Mouse (Mus musculus) embryo, embryonic 11 days (tissue): ENCODE measurements around the gene Lgals1.
A peak's percentile ranks its signal among the peaks of the same experiment; 100 is the strongest.
"Not testable (repeated sequence)": the region's sequence is repeated elsewhere in the genome, so short reads cannot be mapped to it uniquely, and the experiment has no call there.

Source experiments
- DNase-seq: peaks from one replicate; pipeline ENCODE4 v3.0.0-alpha.2; 2015

Gene Lgals1

DNA sequence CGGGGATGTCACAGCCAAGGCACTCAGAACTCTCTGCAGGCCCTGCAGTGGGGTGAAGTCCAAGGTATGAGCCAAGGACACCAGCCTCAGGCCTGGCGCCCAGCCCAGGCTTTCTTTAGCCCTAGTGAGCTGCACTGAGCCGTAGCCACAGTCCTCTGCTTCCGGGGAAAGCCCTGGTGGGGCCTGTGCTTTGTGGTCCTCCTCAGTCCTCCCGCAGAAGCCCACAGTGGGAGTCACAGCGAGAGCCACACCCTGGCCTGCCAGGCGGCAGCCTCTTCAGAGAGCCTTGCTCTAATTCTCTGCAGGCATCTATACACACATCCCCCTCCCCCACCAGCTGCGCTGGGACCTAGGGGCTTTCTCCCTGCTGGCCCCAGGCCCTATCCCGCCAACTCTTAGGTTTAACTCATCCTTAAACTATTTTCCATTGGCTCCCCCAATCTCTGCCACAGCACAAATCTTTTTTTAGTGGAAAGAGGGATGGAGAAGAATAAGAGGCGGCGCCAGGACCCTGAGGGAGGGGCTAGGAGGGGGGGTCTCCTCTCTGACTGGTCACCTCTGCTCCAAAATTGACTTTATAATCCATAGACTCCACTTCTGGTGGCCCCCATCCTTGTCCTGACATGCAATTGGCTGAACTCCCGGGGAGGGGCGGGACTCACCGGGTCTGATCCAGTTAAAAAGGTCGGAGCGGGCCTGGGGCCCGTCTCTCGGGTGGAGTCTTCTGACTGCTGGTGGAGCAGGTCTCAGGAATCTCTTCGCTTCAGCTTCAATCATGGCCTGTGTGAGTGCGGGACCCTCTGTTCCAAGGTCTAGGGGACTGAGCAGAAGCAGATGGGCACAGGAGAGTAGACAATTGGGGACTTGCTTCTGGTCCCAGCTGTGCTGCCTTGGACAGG is at the start of gene Lgals1:
Lgals1 (plus strand) TSS at position 705 of the 899 bp plus-strand sequence.
- peak; percentile 89 for DNase-seq

DNA sequence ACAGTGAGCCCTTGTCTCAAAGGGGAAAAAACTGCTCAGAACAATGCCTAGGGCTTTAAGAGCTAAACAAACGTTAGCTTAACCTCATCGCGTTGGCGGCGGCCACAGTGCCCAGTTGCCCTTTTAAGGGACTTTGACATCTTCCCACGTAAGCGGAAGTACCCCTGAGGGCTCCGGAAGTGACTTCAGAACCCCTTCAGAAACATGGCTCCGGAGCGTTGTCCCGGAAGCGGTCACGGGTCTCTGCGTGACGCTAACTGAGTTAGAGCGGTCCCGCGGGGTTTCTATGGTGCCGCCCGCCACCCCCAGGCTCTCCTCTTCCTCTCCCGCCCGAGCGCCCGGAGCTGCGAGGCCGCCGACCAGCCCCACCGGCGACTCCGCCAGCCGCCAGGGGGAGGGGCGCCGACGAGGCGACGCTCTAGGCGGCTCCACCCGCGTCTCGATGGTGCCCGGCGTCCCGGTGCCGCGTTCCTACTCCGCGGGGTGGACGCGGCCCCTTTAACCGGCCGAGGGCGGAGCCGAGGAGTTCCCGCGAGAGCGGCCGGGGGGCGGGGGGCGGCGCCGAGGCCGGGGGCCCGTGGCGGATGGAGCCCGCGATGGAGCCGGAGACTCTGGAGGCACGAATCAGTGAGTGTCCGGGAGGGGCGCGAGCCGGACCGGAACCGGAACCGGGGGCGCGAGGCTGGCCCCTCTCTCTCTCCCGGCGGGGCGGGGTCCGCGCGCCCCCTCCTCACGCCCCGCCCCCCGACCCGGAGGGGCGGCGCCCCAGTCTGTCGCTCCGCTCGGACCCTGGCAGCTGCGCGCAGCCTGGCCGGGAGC is 49.3 kb upstream of the Lgals1 start, which contains the start of gene Gga1:
Gga1 (plus strand) TSS at position 200 of the 819 bp plus-strand sequence.
- peak; percentile 98 for DNase-seq

DNA sequence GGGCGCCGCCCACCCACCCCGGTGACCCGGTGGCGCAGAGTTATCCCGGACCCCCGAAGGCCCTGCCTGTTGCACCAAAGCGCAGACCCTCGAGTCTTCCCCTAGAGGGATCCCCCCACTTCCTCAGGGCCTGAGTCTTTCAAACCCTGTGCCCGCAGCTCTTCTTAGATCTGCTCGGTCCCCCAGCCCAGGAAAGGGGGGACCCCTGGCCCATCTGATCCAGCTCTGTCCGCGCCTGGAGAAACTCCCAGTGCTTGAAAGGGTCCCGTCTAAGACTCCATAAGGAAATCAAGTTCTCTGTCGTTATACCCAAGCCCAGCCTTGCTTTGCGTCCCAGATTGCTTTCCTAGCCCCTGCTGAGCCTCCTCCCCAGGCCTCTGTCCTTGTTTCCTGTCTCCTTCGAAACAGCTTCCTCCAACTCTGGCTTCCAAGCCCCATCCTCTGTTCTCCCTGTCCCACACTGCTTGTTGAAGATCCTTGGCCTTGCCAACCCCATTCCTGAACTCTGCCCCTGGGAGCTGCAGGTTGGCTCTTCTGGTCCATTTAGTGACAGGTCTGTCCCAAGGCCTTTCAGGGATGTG is 48.6 kb upstream of the Lgals1 start:
- DNase-seq, result no peak

DNA sequence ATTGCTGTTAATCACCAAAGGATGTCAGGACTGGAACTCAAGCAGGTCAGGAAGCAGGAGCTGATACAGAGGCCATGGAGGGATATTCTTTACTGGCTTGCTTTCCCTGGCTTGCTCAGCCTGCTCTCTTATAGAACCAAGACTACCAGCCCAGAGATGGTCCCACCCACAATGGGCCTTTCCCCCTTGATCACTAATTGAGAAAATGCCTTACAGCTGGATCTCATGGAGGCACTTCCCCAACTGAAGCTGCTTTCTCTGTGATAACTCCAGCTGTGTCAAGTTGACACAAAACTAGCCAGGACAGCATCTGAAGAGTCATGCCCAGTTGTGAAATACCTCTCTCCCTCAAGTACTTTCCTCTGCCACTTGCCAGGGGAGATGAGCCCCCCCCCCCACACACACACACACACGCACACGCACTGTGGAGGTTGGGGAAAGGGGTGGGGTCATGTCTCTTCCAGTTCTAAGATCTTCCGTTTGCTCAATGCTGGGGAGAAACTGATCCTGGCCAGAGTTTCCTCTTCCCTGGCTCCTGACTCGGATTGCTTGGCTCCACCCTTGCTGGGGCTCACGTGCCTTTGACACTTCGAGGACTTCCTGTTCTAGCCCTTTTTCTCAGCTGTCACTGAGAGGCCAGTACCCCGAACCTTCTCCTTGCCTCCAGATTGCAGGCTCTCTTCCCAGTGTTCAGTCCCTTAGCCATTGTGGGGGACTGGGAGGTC is 47.6 kb upstream of the Lgals1 start:
- not testable (repeated sequence) for DNase-seq

DNA sequence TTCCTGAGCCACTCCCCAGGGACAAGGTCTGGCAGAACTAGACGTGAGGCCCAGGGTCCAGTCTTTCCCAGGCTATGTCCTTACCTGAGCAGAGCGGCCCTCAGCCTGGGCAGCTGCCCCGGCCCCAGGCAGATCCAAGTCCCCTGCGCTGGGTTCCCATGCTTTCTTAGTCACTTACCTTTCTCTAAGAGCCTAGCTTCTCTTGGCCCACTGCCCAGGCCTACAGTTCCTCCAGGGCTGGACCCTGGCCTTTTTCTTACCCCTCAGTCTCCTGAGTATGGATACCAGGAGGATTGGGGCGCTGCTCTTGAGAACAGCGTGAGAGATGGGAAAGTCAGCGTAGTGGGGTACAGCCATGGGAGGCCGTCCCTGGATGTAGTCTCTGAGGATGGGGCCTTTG is 46.1 kb upstream of the Lgals1 start:
- no peak for DNase-seq

DNA sequence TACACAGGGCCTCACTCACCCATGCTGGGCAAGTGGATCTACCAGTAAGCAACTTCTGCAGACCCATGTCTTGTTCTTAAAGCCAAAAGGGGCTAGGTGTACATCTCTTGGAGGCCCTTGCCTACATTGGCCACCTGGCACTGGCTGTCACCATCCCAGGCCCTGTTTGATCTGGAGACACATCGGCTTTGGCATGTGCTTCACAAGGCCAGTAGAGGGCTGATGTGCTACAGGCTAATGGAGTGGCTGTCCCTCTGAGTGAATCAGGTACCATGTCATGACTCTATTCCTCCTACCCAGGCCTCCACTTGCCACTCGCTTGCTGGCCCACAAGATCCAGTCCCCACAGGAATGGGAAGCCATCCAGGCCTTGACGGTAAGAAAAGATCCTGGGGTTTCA is 44.7 kb upstream of the Lgals1 start:
- DNase-seq, result no peak

DNA sequence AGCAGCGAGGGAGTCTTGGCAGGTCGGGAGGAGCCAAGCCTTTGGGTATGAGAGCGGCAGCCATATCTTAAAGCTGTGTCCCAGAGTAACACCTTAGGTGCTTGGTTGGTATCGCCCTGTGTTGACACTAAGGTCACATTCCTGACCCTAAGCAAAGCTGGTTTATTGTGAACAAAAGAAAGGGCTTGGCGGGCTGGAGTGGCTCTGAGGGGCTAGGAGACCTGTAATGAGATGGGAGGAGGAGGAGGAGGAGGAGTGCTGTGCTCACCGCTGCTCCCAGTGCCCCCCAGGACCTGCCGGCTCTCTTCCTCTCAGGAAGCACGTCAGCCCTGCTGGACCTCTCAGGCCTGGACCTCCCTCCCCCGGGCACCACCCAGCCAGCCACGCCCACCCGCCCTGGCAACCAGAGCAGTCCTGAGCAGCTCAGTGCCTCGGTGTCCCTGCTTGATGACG is 37.1 kb upstream of the Lgals1 start:
- no peak for DNase-seq

DNA sequence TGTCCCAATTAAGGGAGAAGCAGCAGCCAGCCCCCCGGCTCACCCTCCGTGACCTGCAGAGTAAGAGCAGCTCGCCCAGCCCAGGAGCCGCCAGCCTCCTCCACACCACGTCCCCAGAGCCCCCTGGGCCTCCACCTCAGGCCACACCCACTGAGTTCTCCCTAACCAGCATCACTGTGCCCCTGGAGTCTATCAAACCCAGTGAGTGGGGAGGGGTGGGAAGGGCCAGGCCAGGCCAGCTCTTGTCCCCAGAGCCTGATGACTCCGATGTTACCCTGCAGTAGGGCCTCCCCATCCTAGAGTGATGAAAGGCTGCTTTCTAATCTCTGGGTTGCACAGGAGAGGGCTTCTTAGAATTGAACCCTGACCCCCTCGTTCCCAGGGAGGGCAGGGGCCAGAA is 34.1 kb upstream of the Lgals1 start:
- DNase-seq, result no peak

DNA sequence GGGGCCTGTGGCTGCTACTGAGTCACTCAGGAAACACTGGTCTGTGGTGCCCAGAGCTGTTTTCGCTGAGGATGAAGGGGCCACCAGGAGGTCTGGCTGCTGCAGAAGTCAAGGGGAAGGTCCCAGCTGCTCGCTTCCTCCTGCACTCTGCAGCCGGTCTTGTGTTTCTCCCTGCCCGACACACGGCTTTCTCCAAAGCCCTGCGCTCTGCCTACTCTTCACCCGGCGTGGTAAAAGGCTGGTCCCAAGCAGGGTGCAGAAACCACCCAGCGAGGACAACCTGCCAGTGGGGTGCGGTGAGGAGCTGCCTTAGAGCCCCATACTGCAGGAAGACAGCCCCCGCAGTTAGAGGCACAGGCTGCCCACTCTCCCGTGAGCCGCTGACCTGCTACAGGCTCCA is 31.8 kb upstream of the Lgals1 start:
- DNase-seq, result no peak

DNA sequence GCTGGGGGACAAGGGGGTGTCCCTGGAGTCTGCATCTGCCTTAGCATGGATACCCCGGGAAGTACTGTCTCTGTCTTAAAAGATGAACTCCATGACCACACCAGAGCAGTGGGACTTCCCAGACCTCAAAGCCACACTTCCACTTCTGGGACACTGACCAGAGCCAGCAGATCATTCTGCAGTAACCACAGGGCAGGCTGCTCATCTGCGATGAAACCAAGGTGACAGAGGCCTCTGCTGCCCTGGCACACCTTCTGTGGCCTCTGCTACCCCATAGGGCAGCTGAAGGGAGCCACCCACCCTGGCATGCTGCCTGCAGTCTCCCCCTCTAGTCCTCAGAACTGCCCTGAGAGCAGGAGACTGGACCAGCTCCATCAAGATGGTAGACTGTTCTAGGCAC is 30.8 kb upstream of the Lgals1 start:
- no peak for DNase-seq

DNA sequence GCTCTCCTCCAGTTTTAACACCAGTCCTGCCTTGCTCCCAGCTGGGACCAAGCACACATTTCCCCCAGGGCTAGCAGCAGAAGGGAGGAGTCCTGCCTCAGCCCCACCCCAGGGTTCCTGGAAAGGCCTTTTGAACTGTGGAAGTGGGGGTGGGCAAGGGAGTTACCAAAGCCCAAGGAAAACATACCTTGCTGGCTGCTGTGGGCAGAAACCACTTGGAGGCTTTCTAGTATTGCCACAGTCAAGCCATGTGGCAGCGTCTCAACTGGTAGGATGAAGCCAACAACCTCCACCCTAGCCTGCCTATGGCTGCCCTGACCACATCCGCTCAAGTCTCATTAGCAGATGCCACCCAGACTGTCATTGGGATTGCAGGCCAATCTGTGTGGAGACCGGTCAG is 30.4 kb upstream of the Lgals1 start:
- DNase-seq, result no peak

DNA sequence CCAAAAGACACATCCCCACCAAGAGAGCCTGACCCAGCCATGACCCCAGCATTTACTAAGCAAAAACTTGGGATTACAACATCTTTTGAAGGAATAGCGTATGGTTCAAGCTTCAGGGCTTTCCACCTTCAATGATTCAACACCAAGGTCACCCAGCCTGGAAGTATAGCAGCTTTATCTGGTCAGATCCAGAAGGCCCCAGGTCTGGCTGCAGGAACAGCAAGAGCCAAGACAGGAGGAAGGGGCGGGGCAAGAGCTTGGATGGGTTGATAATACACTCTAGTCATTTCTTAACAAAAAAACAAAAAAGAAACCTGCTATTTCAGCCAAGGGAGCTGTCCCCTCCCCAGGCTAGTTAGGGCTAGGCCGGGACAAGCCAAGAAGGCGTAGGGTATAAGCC is 29.0 kb upstream of the Lgals1 start:
- no peak for DNase-seq

DNA sequence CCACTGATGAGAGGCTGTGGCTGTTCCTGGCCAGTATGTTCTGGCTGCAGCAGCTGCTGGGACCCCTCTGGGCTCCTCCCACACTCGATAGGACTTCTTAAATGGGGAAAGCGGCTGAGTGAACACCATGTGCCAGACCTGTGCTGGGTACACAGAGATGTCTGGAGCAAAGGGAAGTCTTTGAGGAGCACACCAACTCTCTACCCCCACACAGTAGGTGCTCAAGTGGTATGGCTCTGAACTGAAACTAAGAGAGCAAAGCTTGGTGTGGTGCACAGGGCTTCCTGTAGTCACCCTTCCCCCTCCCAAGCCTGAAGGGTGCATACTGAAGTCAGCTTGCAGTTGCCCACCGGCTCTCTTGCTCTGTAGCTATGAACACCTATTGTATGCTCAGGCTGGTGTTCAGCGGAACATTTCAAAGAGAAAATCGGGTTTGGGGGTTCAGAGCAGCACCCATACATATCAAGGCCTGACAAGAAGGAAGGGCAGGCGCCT is 28.0 kb upstream of the Lgals1 start:
- DNase-seq, result no peak

DNA sequence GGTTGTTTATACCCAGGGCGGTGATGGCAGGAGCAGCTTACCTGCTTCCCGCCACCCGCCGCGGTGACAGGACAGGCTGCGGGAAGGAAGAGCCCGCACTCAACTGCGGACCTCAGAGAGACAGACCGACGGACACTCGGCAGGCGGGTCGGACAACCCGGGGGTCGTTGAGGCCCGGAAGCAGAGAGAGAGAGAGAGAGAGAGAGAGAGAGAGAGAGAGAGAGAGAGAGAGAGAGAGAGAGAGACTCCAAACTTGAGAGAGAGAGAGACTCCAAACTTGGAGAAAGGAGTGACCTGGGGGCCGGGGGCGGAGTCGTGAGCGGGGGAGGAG is 27.2 kb upstream of the Lgals1 start, which contains the start of gene Gm49510:
Gm49510 (plus strand) TSS at position 259 of the 331 bp plus-strand sequence.
- DNase-seq, result no peak

DNA sequence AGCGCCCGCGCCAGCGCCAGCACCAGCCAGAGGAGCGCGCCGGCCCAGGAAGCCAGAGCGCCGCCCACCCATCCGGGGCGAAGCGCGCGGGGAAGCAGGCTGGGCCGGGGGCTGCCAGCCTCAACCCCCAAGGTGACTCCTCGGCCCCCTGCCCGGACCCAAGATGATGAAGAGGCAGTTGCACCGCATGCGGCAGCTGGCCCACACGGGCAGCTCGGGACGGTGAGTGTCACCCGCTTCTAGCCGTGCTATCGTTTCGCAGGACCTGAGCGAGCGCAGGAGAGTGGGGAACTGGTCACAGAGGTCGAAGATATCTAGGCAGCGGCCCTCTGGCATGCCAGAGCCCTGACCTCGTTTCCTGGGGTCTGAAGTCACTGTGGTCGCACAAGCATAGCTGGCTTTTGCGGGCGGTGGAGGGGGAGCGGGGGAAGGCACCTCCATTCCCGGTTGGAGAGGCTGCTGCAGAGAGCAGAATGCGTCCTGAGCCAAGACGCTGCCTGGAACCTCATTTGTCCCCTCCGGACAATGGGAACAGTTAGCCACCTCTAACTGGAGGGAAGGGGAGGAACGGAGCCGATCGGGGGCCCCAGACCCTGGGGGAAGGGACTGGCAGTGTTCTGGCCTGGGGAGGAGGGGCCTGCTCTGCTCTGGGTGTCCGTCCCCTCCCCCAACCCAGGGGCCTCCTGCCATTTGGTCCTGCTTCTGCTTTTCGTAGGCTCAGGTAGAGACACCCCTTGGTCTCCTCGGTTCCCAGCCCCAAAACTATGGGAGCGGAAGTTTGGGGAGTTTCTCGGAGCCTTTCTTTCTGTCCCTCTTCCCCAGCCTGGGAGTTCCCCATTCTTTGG is 26.6 kb upstream of the Lgals1 start, which contains the start of gene Sh3bp1:
Sh3bp1 (plus strand) TSS at position 29 of the 845 bp plus-strand sequence.
- peak; percentile 86 for DNase-seq

DNA sequence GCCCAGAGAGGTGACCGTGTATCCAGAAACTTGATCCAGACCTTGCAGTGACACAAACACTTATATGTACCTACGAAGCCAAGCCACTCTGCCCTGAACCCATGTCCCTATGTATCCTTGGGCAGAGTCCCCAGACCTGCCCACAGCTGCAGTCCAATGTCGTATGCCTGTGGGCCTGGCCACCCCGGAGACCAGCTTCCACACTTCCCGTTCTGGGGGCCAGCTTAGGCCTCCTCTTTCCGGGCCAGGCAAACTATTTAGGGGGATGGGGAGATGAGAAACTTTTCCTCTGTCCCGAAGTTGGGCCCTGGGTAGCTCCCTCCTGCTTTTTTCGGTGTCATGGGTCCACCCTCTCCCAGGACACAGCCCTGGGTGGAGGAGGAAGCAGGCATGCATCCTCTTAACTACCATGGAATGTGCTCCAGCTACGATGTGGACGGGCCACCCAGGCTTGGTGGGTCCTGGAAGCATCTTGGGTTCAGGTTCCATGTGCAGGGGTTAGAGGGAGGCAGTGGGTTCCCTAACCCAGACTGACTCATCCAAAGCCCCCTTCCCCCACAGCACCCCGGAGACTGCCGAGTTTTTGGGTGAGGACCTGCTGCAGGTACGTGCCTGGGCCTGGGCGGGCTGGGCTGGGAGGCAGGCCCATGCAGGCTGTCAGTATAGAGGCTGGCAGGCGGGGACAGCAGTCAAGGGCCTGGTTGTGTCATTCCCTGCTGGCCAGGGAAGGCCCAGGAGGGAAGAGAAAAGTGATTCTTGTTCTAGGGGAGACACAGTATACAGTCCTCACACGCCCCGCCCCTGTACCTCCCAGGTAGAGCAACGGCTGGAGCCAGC is 25.7 kb upstream of the Lgals1 start:
- no peak for DNase-seq

DNA sequence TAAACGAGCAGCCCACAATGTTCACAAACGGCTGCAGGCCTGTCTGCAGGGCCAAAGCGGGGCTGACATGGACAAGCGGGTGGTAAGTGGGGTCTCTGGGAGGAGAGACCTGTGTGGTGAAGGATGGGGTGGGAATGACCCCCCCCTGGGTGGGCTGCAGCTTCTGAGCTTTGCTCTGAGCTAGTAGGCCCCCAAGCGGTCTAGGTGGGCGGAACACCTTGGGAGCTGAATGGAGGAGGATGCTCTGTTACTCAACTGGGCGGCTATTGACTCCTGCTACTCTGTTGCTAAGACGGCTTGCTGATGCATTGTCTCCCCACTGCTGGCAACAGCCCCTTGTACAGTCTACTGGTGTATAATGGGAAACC is 25.1 kb upstream of the Lgals1 start:
- no peak for DNase-seq

DNA sequence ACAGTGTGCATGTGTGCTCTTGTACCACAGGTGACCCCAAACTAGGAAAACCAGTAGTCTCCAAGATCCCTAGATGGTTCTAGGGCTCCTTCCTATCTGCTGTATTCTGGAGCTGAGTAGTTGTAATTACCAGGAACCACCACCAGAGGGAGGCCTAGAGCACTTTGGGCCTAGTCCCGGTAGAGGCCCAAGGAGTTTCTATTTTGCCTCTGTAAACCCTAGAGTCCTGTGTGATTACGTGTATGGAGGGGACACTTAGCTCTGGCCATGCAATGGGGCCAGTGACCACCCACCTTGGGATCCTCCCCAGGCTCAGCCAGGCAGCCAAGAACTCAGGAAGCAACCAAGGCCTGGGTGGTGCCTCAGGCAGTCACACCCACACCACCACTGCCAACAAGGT is 23.3 kb upstream of the Lgals1 start:
- DNase-seq, result peak; percentile 78

DNA sequence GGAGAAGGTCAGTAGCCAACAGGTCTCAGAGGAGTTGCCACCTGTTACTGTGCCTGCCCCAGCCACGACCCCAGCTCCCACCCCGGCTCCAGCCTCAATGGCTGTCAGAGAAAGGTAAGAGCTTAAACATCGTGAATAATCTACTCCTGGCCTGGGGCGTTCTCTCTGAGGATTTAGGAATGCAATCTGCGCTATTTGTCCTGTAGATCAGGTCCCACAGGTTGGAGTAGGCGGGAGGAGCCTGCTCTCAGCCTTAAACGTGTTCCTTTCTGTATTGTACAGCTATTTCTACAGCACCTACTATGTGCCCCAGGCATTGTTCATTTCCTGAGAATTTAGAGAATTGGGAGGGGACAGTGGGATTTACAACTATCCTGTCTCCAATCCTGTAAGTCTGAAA is 18.1 kb upstream of the Lgals1 start:
- DNase-seq, result no peak

DNA sequence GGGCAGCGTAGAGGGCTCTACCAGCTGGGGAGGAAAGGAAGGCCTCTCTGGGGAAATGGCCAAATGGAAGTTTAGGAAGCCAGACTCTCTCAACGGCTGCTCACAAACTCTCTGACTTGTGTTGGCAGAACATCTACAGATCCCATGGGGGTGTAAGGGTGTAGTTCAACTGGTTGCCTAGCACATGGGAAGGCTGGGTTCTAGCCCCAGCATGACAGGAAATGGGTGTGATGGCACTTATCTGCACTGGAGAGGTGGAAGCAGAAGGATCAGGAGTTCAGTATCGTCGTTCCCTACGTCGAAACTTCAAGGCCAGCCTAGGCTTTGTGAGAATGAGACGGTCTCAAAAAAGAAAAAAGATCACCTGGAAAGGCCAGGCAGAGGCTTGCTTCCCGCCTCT is 17.5 kb upstream of the Lgals1 start:
- DNase-seq, result no peak

DNA sequence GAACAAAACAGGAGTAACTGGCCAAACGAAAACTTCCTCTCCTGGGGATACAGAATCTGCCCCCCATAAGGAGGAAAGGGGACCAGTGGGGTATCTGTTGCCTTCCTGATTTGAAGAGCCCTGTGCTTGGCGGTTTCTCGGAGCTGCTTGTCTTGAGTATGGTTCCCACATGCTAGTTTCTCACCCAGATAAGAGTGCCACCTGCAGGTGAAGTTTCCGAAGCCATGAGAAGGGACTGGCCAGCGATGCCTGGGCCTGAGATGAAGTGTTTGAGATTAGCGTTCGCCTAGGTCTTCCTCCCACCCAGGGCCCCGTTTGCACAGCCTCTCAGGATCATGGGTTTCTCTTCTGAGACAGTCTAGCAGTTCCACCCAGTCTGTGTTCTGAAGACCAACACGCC is 14.5 kb upstream of the Lgals1 start:
- peak; percentile 68 for DNase-seq
